Comparison of ENCODE assay signal across 8 mouse cellular contexts in genomic region chr2:26123079-26123648, GRCm38 (mm10). TPM values are rescaled to one million over a fixed set of nuclear protein-coding genes. Genes with fewer than 3 reads are reported as not detected.
DNase-seq lines count a peak whose midpoint lies in the region; TF ChIP-seq lines count a peak whose summit lies in the region.

Gene Nacc2, minus strand, starts transcription at chr2:26123220.

- H3K4me3 ChIP-seq in lung, adult 2 months (replicated peaks; ENCODE audit: extremely low read depth, low read depth, low read length) = peak within 1 kb of the TSS; percentile 88
- peak within 1 kb of the TSS; percentile 73 for H3K4me3 ChIP-seq in heart, adult 2 months
- peak within 1 kb of the TSS; percentile 83 for H3K4me3 ChIP-seq in midbrain, embryonic 10.5 days

- no peaks in the 10 kb centered on the region for H3K36me3 ChIP-seq in heart, adult 2 months (ENCODE audit: control insufficient read depth, insufficient read depth, low read length)
- H3K36me3 ChIP-seq in midbrain, embryonic 10.5 days = no peaks in the 10 kb centered on the region

- intact Hi-C loops in heart, adult 2 months (cut with DNase I) = loop anchor here (1.0 kb wide), 1 partner anchor 17 kb away; no protein-coding TSS in a partner anchor

- no peak for DNase-seq in lung, adult 2 months
- DNase-seq in lung, postnatal 25 days (ENCODE audit: low spot score) = no peak
- peak; percentile 13 for DNase-seq in brain, embryonic 14.5 days (ENCODE audit: low read depth)
- no peak for DNase-seq in heart, adult 2 months
- peak; percentile 43 to 61 for DNase-seq in kidney, postnatal 25 days
- DNase-seq in midbrain, embryonic 10.5 days (ENCODE audit: low spot score) = no peak
- DNase-seq in thymus, postnatal 25 days = no peak
- no peak for DNase-seq in right cerebral cortex, postnatal 14 days

- TF ChIP-seq EP300 in heart, adult 2 months (IDR thresholded peaks at IDR 0.05; ENCODE audit: insufficient read depth, low read depth, low read length) = no peak

- 19% methylated on average over 9 of the region's 9 CpGs for WGBS in lung, adult 2 months
- 19% methylated on average over 9 of the region's 9 CpGs for WGBS in heart, adult 2 months
- 26% methylated on average over 9 of the region's 9 CpGs for WGBS in midbrain, embryonic 10.5 days

- H3K9me3 ChIP-seq in midbrain, embryonic 10.5 days (replicated peaks) = no peaks in the 10 kb centered on the region

- peaks cover 6% of the 10 kb centered on the region; the same call in 1 of the 2 replicates for H3K4me1 ChIP-seq in lung, adult 2 months (ENCODE audit: control insufficient read depth, insufficient read depth, low read length)
- peaks cover 18% of the 10 kb centered on the region for H3K4me1 ChIP-seq in heart, adult 2 months (ENCODE audit: control insufficient read depth, insufficient read depth, low read length)
- H3K4me1 ChIP-seq in midbrain, embryonic 10.5 days = peaks cover 32% of the 10 kb centered on the region

- H3K79me2 ChIP-seq in heart, adult 2 months (replicated peaks; ENCODE audit: control insufficient read depth, insufficient read depth, low read length) = no peaks in the 10 kb centered on the region

- no peak for TF ChIP-seq CTCF in lung, adult 2 months (IDR thresholded peaks at IDR 0.05; ENCODE audit: insufficient read depth, low read length)
- no peak for TF ChIP-seq CTCF in brain, embryonic 14.5 days (IDR thresholded peaks at IDR 0.05; ENCODE audit: borderline replicate concordance, extremely low read depth, insufficient read depth, insufficient read length)
- no peak for TF ChIP-seq CTCF in heart, adult 2 months (IDR thresholded peaks at IDR 0.05)

- no peaks in the 10 kb centered on the region for H3K27me3 ChIP-seq in heart, adult 2 months (ENCODE audit: control insufficient read depth, insufficient read depth, low read length)
- peaks cover 71% of the 10 kb centered on the region for H3K27me3 ChIP-seq in midbrain, embryonic 10.5 days (ENCODE audit: low read depth, poor library complexity, severe bottlenecking)

- no peak for TF ChIP-seq POLR2A in lung, adult 2 months (IDR thresholded peaks at IDR 0.05; ENCODE audit: borderline replicate concordance, extremely low read depth, low read depth, low read length)
- no peak for TF ChIP-seq POLR2A in brain, embryonic 14.5 days (IDR thresholded peaks at IDR 0.05; ENCODE audit: borderline replicate concordance, extremely low read depth, insufficient read depth, insufficient read length, poor library complexity, severe bottlenecking)
- TF ChIP-seq POLR2A in heart, adult 2 months (IDR thresholded peaks at IDR 0.05; ENCODE audit: insufficient read depth, low read depth, low read length) = no peak

- peak within 1 kb of the TSS; percentile 83 for H3K9ac ChIP-seq in heart, adult 2 months (ENCODE audit: low read depth, low read length)

- peak within 1 kb of the TSS; percentile 85 for H3K27ac ChIP-seq in heart, adult 2 months
- peak within 1 kb of the TSS; percentile 70 for H3K27ac ChIP-seq in midbrain, embryonic 10.5 days (replicated peaks)

RNA-seq across cellular contexts. Expression of gene Nacc2, which starts in this region (rescaled TPM):
- 26.3 and 36.5 TPM in 2 replicates for polyA plus RNA-seq in lung, adult 2 months (2012; rRNA removed)
- 12.0 and 14.8 TPM in 2 replicates for polyA plus RNA-seq in brain, embryonic 14.5 days (2012; rRNA removed)
- total RNA-seq in heart, adult 2 months (2021) = 10 to 100 TPM; 31.6 to 31.8 TPM
- 19.0 and 20.5 TPM in 2 replicates for polyA plus RNA-seq in heart, adult 2 months (2012; rRNA removed)
- polyA plus RNA-seq in midbrain, embryonic 10.5 days (2016; fragmentation: Nextera tagmentation; extraction: Ambion mirVana) = 4.3 and 5.6 TPM in 2 replicates

Comparison
In these comparisons a context has a peak if more than half of its experiments do, and no peak if none do; other contexts are left out.
1. DNase-seq: peak in brain, embryonic 14.5 days (single experiment) and kidney, postnatal 25 days (2 of 2); none in lung, adult 2 months (single experiment), lung, postnatal 25 days (single experiment), heart, adult 2 months (0 of 2), midbrain, embryonic 10.5 days (single experiment), thymus, postnatal 25 days (single experiment) and right cerebral cortex, postnatal 14 days (single experiment).
2. Peak in every context shown above with its lines, with median percentiles within 50 percentile points of each other: H3K4me3 ChIP-seq.